Mouse (Mus musculus) ES-Bruce4 (cell line): ENCODE measurements at regions not wholly inside any gene's neighbourhood (a gene's known extent, or its start where the extent isn't known, plus 50 kb on each side); places are given as distances from the start of the nearest gene placed in this dataset.

ENCODE experiments used
- H3K27ac ChIP-seq: 2 replicates; pipeline ENCODE4 v1.5.1; 2012; ENCODE audit warnings: low read length, inconsistent platforms; ENCODE audit not compliant: insufficient read depth
- H3K27me3 ChIP-seq: 2 replicates; pipeline ENCODE4 v1.6.1; 2012; ENCODE audit warnings: mild to moderate bottlenecking, low read length, inconsistent platforms; ENCODE audit not compliant: control insufficient read depth, poor library complexity, insufficient read depth, severe bottlenecking
- H3K36me3 ChIP-seq: 2 replicates; pipeline ENCODE4 v1.6.1; 2012; ENCODE audit warnings: inconsistent platforms, mild to moderate bottlenecking, low read length, moderate library complexity; ENCODE audit not compliant: control insufficient read depth, poor library complexity, insufficient read depth, severe bottlenecking
- H3K4me1 ChIP-seq: one replicate; pipeline ENCODE4 v1.8.1; 2011; ENCODE audit warnings: low read length; ENCODE audit not compliant: control insufficient read depth, insufficient read depth
- H3K4me3 ChIP-seq: 2 replicates; pipeline ENCODE4 v1.5.1; 2011; ENCODE audit warnings: low read depth, mild to moderate bottlenecking, low read length
- H3K9ac ChIP-seq: 2 replicates; pipeline ENCODE4 v1.6.1; 2012; ENCODE audit warnings: low read depth, mild to moderate bottlenecking, inconsistent platforms; ENCODE audit not compliant: poor library complexity, severe bottlenecking
- H3K9me3 ChIP-seq: replicated peaks from 2 replicates; pipeline ENCODE4 v1.6.1; 2012; ENCODE audit warnings: mild to moderate bottlenecking, low read length, inconsistent platforms; ENCODE audit not compliant: control insufficient read depth, poor library complexity, insufficient read depth, severe bottlenecking
- CTCF ChIP-seq: IDR thresholded peaks from one replicate; pipeline ENCODE4 v1.8.1; 2011; ENCODE audit warnings: low read depth, low read length
- EP300 ChIP-seq: IDR thresholded peaks from 2 replicates; pipeline ENCODE4 v1.6.1; 2011; ENCODE audit warnings: low read depth, low read length; ENCODE audit not compliant: insufficient read depth
- POLR2A ChIP-seq: IDR thresholded peaks from one replicate; pipeline ENCODE4 v1.8.1; 2011; ENCODE audit warnings: low read length; ENCODE audit not compliant: insufficient read depth

- TF ChIP-seq EP300 (no peak), CTCF (no peak), POLR2A (no peak)
- Histone ChIP-seq H3K27ac (no peak overlapping the region), H3K4me1 (no peaks in the 10 kb centered on the region), H3K36me3 (no peaks in the 10 kb centered on the region), H3K4me3 (no peak overlapping the region), H3K27me3 (no peaks in the 10 kb centered on the region), H3K9ac (no peak overlapping the region), H3K9me3 (no peaks in the 10 kb centered on the region; the same call in 1 of the 2 replicates)
Measured at GRCm38 (mm10) chr14:19131532-19131931, 237.5 kb upstream of the Ube2e2 start.
